Mouse (Mus musculus) Patski (cell line): ENCODE measurements at regions not wholly inside any gene's neighbourhood (a gene's known extent, or its start where the extent isn't known, plus 50 kb on each side); places are given as distances from the start of the nearest gene placed in this dataset.
A peak's percentile ranks its signal among the peaks of the same experiment; 100 is the strongest.

Experiments
- ATAC-seq: fragments of 100-300 bp; one replicate; pipeline ENCODE4 v1.8.0; 2021
- CTCF ChIA-PET: fragments of 350-600 bp; sonication (Branson Sonifier 250); formaldehyde crosslinking; loops from one replicate; lab custom pipeline; 2022; ENCODE audit warnings: inconsistent platforms; lab: Charles Lee
- POLR2A ChIA-PET: fragments of 350-600 bp; sonication (Branson Sonifier 250); formaldehyde crosslinking; loops from one replicate; lab custom pipeline; 2022; ENCODE audit warnings: antibody characterized with exemption, inconsistent platforms; lab: Charles Lee
- DNase-seq: peaks from one replicate; pipeline ENCODE4 v3.0.0-alpha.2; 2011; ENCODE audit warnings: low read depth, low spot score
- H3K27me3 ChIP-seq: fragments of 371-371 bp; one replicate; pipeline ENCODE4 v1.5.1; 2021
- CTCF ChIP-seq: fragments of 100-300 bp; IDR thresholded peaks from one replicate; pipeline ENCODE4 v1.5.1; 2021
- in situ Hi-C: fragments of 300-500 bp; cut with MboI; formaldehyde crosslinking; loops from 3 replicates; pipeline ENCODE4 v1.11.1; 2018; ENCODE audit warnings: low pct_unique_long_range_greater_than_20kb, mixed read lengths

- DNase-seq, result no peak
- ChIA-PET CTCF (no interaction called here), POLR2A (no interaction called here)
- TF ChIP-seq CTCF, result no peak
- no peaks in the 10 kb centered on the region for H3K27me3 ChIP-seq
- no peak for ATAC-seq
- in situ Hi-C loops, result no loop called here
These were observed 616.5 kb downstream of the Hace1 start for GRCm38 (mm10) chr10:46194143-46194542.

GRCm38 (mm10) chr10:46226837-46227402 is 649.3 kb downstream of the Hace1 start:
- peaks cover 4% of the 10 kb centered on the region for H3K27me3 ChIP-seq
- in situ Hi-C loops, result no loop called here
- TF ChIP-seq CTCF, result no peak
- ChIA-PET POLR2A (no interaction called here), CTCF (no interaction called here)
- ATAC-seq, result no peak
- DNase-seq, result no peak

GRCm38 (mm10) chr10:46229608-46230007 is 652.0 kb downstream of the Hace1 start:
- CTCF ChIA-PET, result no interaction called here
- POLR2A ChIA-PET, result no interaction called here
- in situ Hi-C loops, result no loop called here
- TF ChIP-seq CTCF, result no peak
- ATAC-seq, result no peak
- no peak for DNase-seq
- H3K27me3 ChIP-seq, result no peaks in the 10 kb centered on the region

- peak; percentile 46 for TF ChIP-seq CTCF
- CTCF ChIA-PET, result no interaction called here
- peaks cover 14% of the 10 kb centered on the region for H3K27me3 ChIP-seq
- POLR2A ChIA-PET, result no interaction called here
- no peak for ATAC-seq
- in situ Hi-C loops, result no loop called here
- no peak for DNase-seq
These were observed 658.0 kb downstream of the Hace1 start for GRCm38 (mm10) chr10:46235581-46235980.

GRCm38 (mm10) chr10:46255575-46255974 is 677.9 kb downstream of the Hace1 start:
- TF ChIP-seq CTCF, result no peak
- no peaks in the 10 kb centered on the region for H3K27me3 ChIP-seq
- DNase-seq, result no peak
- POLR2A ChIA-PET, result no interaction called here
- CTCF ChIA-PET, result no interaction called here
- no peak for ATAC-seq
- in situ Hi-C loops, result no loop called here

GRCm38 (mm10) chr10:46269710-46270109 is 692.1 kb downstream of the Hace1 start:
- CTCF ChIA-PET, result no interaction called here
- no peak for TF ChIP-seq CTCF
- POLR2A ChIA-PET, result interaction anchor here (0.7 kb wide), 1 partner anchor 1272 kb away, joined by 3 read pairs; no protein-coding TSS in a partner anchor
- in situ Hi-C loops, result no loop called here
- DNase-seq (no peak), ATAC-seq (no peak)
- H3K27me3 ChIP-seq, result no peaks in the 10 kb centered on the region

- in situ Hi-C loops, result no loop called here
- TF ChIP-seq CTCF, result no peak
- ChIA-PET CTCF (interaction anchor here (1.2 kb wide), 1 partner anchor 13 kb away, joined by 4 read pairs; no protein-coding TSS in a partner anchor), POLR2A (no interaction called here)
- DNase-seq, result no peak
- H3K27me3 ChIP-seq, result no peaks in the 10 kb centered on the region
- no peak for ATAC-seq
These were observed 696.2 kb downstream of the Hace1 start for GRCm38 (mm10) chr10:46273846-46274245.

- no peak for DNase-seq
- ATAC-seq, result no peak
- peaks cover 3% of the 10 kb centered on the region for H3K27me3 ChIP-seq
- ChIA-PET POLR2A (no interaction called here), CTCF (no interaction called here)
- TF ChIP-seq CTCF, result no peak
- in situ Hi-C loops, result no loop called here
These were observed 716.7 kb downstream of the Hace1 start for GRCm38 (mm10) chr10:46294290-46294689.

GRCm38 (mm10) chr10:46298352-46298751 is 720.7 kb downstream of the Hace1 start:
- CTCF ChIA-PET, result no interaction called here
- in situ Hi-C loops, result no loop called here
- POLR2A ChIA-PET, result no interaction called here
- no peaks in the 10 kb centered on the region for H3K27me3 ChIP-seq
- no peak for TF ChIP-seq CTCF
- DNase-seq, result no peak
- no peak for ATAC-seq

GRCm38 (mm10) chr10:46299521-46299920 is 721.9 kb downstream of the Hace1 start:
- DNase-seq, result no peak
- peak; percentile 21 for ATAC-seq
- CTCF ChIA-PET, result no interaction called here
- H3K27me3 ChIP-seq, result no peaks in the 10 kb centered on the region
- POLR2A ChIA-PET, result no interaction called here
- no peak for TF ChIP-seq CTCF
- in situ Hi-C loops, result no loop called here

GRCm38 (mm10) chr10:46320328-46321038 is 742.9 kb downstream of the Hace1 start:
- H3K27me3 ChIP-seq, result no peaks in the 10 kb centered on the region
- DNase-seq, result no peak
- in situ Hi-C loops, result no loop called here
- ChIA-PET CTCF (no interaction called here), POLR2A (no interaction called here)
- no peak for TF ChIP-seq CTCF
- ATAC-seq, result no peak
